Mouse (Mus musculus) embryonic facial prominence, embryonic 14.5 days (tissue): ENCODE measurements around the gene Olfr314. TPM values are rescaled to one million over a fixed set of nuclear protein-coding genes. Genes with fewer than 3 reads are reported as not detected.
A peak's percentile ranks its signal among the peaks of the same experiment; 100 is the strongest.
"Not testable (repeated sequence)": the region's sequence is repeated elsewhere in the genome, so short reads cannot be mapped to it uniquely, and the experiment has no call there.

Source experiments
- ATAC-seq: fragments of 200-750 bp; cut with Nextera tagmentation; 2 replicates; pipeline ENCODE4 v1.8.0; 2017; ENCODE audit warnings: low read depth, moderate number of reproducible peaks, moderate TSS enrichment
- DNase-seq: peaks from one replicate; pipeline ENCODE4 v3.0.0-alpha.2; 2015; ENCODE audit warnings: low spot score
- H3K27ac ChIP-seq: fragments of 300-500 bp; sonication (generic); replicated peaks from 2 replicates; pipeline ENCODE4 v1.5.1; 2014; ENCODE audit warnings: low read depth, mild to moderate bottlenecking, low read length, moderate library complexity
- H3K27me3 ChIP-seq: fragments of 300-500 bp; sonication (generic); replicated peaks from 2 replicates; pipeline ENCODE4 v1.6.1; 2014; ENCODE audit warnings: low read length; ENCODE audit not compliant: control insufficient read depth, insufficient read depth
- H3K36me3 ChIP-seq: fragments of 300-500 bp; sonication (generic); 2 replicates; pipeline ENCODE4 v1.6.1; 2014; ENCODE audit warnings: low read length, mixed read lengths; ENCODE audit not compliant: control insufficient read depth, insufficient read depth
- H3K4me1 ChIP-seq: fragments of 300-500 bp; sonication (generic); 2 replicates; pipeline ENCODE4 v1.6.1; 2014; ENCODE audit warnings: antibody characterized with exemption, low read length; ENCODE audit not compliant: control insufficient read depth, insufficient read depth
- H3K4me2 ChIP-seq: fragments of 300-500 bp; sonication (generic); 2 replicates; pipeline ENCODE4 v1.6.1; 2014; ENCODE audit warnings: low read depth, mild to moderate bottlenecking, low read length, moderate library complexity, mixed read lengths
- H3K4me3 ChIP-seq: fragments of 300-500 bp; sonication (generic); 2 replicates; pipeline ENCODE4 v1.5.1; 2014; ENCODE audit warnings: low read depth, mild to moderate bottlenecking, low read length
- H3K9ac ChIP-seq: fragments of 300-500 bp; sonication (generic); 2 replicates; pipeline ENCODE4 v1.6.1; 2014; ENCODE audit warnings: low read depth, mild to moderate bottlenecking, low read length, moderate library complexity, mixed read lengths
- H3K9me3 ChIP-seq: fragments of 300-500 bp; sonication (generic); 2 replicates; pipeline ENCODE4 v1.6.1; 2016; ENCODE audit warnings: low read length; ENCODE audit not compliant: control insufficient read depth
- WGBS: fragments of 180-500 bp; shearing (Covaris S2); extraction: QIAGEN DNeasy Blood & Tissue Kit; methylation state at CpG from one replicate; pipeline ENCODE4 v1.1.7; 2014; 5-methylcytosine and 5-hydroxymethylcytosine counted together
- polyA plus RNA-seq: library from polyadenylated mRNA; unstranded; fragments of >200 nt; fragmentation: Nextera tagmentation; extraction: Ambion mirVana; gene quantifications from 2 replicates; pipeline ENCODE4 v1.2.1, GENCODE M21; 2014

Olfr314 gene
- polyA plus RNA-seq = not detected in 2 replicates

- no peak within 1 kb of the TSS for H3K4me2 ChIP-seq
- H3K4me3 ChIP-seq = no peak within 1 kb of the TSS
- DNase-seq (no peak), ATAC-seq (no peak)
- H3K9ac ChIP-seq = no peak within 1 kb of the TSS
- 67% methylated on average over 6 of the region's 6 CpGs for WGBS
- no peaks in the 10 kb centered on the region for H3K27me3 ChIP-seq
- H3K9me3 ChIP-seq = no peaks in the 10 kb centered on the region
- H3K27ac ChIP-seq = no peak within 1 kb of the TSS
- H3K4me1 ChIP-seq = no peaks in the 10 kb centered on the region
- H3K36me3 ChIP-seq = no peaks in the 10 kb centered on the region
These were observed at the start of gene Olfr314 for GRCm38 (mm10) chr11:58782480-58783089. Gene Olfr314, plus strand, starts transcription at chr11:58782952.

GRCm38 (mm10) chr11:58733372-58733771 lies 49.4 kb upstream of the Olfr314 start:
- no peaks in the 10 kb centered on the region for H3K4me1 ChIP-seq
- no peak overlapping the region for H3K4me3 ChIP-seq
- no peak for ATAC-seq
- 50% methylated on average over 3 of the region's 3 CpGs for WGBS
- no peak overlapping the region for H3K27ac ChIP-seq
- H3K9ac ChIP-seq = no peak overlapping the region
- no peak overlapping the region for H3K4me2 ChIP-seq
- no peaks in the 10 kb centered on the region for H3K27me3 ChIP-seq
- DNase-seq = no peak
- no peaks in the 10 kb centered on the region for H3K9me3 ChIP-seq
- H3K36me3 ChIP-seq = no peaks in the 10 kb centered on the region

DNA sequence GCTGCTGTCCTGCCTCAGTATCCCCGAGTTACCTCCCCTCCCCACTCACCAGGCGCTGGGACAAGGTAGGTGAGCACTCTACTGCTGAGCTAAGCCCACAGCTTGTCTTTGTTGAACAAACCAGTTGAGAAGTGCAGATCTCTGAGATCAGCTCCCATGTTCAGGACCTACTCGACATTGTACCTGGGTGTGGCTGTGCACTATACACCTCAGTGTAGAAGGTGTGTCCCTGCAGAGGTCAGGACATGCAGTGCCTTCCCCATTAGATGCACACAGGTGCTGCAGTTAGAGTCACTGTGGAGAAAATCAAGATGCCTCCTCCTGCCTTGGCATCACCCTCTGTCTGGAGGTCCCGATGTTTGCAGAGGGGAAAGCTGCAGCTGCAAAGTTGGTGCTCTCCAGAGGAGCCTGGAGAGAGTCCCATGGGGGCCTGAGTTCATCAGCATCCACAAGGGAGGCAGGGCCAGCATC lies 43.9 kb upstream of the Olfr314 start, which contains the start of gene Olfr317:
Gene Olfr317, minus strand, starts transcription at position 421 of the 471 bp plus-strand sequence.
- 73% methylated on average over 4 of the region's 4 CpGs for WGBS
- Histone ChIP-seq H3K27ac (no peak within 1 kb of the TSS), H3K4me2 (no peak within 1 kb of the TSS), H3K9me3 (no peaks in the 10 kb centered on the region), H3K4me1 (no peaks in the 10 kb centered on the region), H3K36me3 (no peaks in the 10 kb centered on the region), H3K27me3 (no peaks in the 10 kb centered on the region), H3K4me3 (no peak within 1 kb of the TSS), H3K9ac (no peak within 1 kb of the TSS)
- no peak for ATAC-seq
- DNase-seq = peak; percentile 7

DNA sequence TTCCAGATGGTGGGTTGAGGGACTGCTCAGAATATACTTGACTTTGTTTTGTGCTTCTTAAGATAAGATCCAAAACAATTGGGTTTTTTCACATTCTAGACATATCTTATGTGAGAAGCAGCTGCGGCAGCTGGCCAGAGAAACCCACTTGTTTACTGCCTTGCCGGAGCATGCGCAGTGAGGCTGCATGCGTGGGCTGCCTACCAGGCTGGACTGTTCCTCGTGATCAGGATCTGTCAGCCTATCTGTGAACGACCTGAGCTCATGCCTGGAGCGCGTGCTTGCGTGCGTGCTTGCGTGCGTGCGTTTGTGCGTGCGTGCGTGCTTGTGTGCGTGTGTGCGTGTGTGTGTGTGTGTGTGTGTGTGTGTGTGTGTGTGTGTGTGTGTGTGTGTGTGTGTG lies 31.7 kb upstream of the Olfr314 start:
- not testable (repeated sequence) for ATAC-seq, H3K36me3 ChIP-seq, H3K4me1 ChIP-seq, DNase-seq, H3K9ac ChIP-seq, H3K4me3 ChIP-seq, H3K27ac ChIP-seq, H3K9me3 ChIP-seq, H3K4me2 ChIP-seq, H3K27me3 ChIP-seq
- 89% methylated on average over 18 of the region's 18 CpGs for WGBS

GRCm38 (mm10) chr11:58752434-58752833 lies 30.3 kb upstream of the Olfr314 start, which contains the start of gene Olfr316:
Gene Olfr316, plus strand, starts transcription at chr11:58752734.
- Histone ChIP-seq H3K4me1 (no peaks in the 10 kb centered on the region), H3K4me2 (no peak within 1 kb of the TSS), H3K9ac (no peak within 1 kb of the TSS), H3K36me3 (no peaks in the 10 kb centered on the region), H3K9me3 (no peaks in the 10 kb centered on the region), H3K27ac (no peak within 1 kb of the TSS), H3K4me3 (no peak within 1 kb of the TSS), H3K27me3 (no peaks in the 10 kb centered on the region)
- 75% methylated on average over 2 of the region's 2 CpGs for WGBS
- DNase-seq = no peak
- ATAC-seq = no peak

DNA sequence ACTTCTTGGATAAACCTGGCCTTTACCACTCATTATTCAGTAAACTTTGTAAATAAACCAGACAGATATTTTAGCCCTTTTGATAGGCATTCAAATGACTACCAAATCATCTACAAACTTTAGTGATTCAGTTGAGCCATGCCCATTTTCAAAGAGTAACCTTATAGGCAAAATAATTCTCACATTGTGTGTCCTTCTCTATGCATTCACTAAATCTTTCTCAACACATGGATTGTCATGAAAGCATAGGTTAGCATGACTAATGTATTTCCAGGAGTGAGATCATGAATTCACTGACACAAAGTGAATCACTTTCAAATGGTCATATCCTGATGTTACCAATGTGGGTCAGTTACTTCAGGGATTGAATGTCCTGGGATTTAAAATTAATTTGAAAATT lies 9.9 kb upstream of the Olfr314 start, which contains the start of gene Olfr315:
Gene Olfr315, plus strand, starts transcription at position 301 of the 400 bp plus-strand sequence.
- Histone ChIP-seq H3K4me1 (no peaks in the 10 kb centered on the region), H3K27me3 (no peaks in the 10 kb centered on the region), H3K4me3 (no peak within 1 kb of the TSS), H3K27ac (no peak within 1 kb of the TSS), H3K36me3 (no peaks in the 10 kb centered on the region), H3K9ac (no peak within 1 kb of the TSS), H3K9me3 (no peaks in the 10 kb centered on the region), H3K4me2 (no peak within 1 kb of the TSS)
- no peak for DNase-seq
- ATAC-seq = no peak

- Histone ChIP-seq H3K9ac (no peak overlapping the region), H3K4me3 (no peak overlapping the region), H3K9me3 (no peaks in the 10 kb centered on the region), H3K4me2 (no peak overlapping the region), H3K36me3 (no peaks in the 10 kb centered on the region), H3K27me3 (no peaks in the 10 kb centered on the region), H3K4me1 (no peaks in the 10 kb centered on the region), H3K27ac (no peak overlapping the region)
- ATAC-seq (no peak), DNase-seq (no peak)
- 85% methylated on average over 2 of the region's 2 CpGs for WGBS
These were observed 1.4 kb downstream of the Olfr314 start for GRCm38 (mm10) chr11:58784182-58784581.

DNA sequence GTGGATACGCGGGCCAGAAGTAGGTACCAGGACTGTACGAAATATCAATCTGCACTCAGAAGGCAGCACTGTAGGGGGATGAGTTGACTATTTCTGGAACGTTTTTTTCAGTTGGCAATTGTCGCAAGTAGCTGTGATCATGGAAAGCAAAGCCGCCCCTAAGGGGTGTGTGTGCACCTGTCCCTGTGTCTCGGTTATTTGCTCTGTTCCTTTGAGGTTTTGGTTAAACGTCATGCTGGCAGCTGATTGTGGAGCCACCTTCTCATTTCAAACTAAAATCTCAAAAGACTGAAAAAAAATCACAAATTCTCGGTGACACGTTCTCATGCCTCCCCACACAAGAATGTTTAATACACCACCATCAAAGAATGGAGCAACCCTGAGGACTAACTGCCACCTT lies 4.9 kb downstream of the Olfr314 start:
- no peaks in the 10 kb centered on the region for H3K27me3 ChIP-seq
- H3K9ac ChIP-seq = no peak overlapping the region
- no peak overlapping the region for H3K4me3 ChIP-seq
- no peaks in the 10 kb centered on the region for H3K4me1 ChIP-seq
- DNase-seq (no peak), ATAC-seq (no peak)
- WGBS = 84% methylated on average over 10 of the region's 10 CpGs
- H3K36me3 ChIP-seq = no peaks in the 10 kb centered on the region
- no peak overlapping the region for H3K27ac ChIP-seq
- no peak overlapping the region for H3K4me2 ChIP-seq
- H3K9me3 ChIP-seq = no peaks in the 10 kb centered on the region

- ATAC-seq (no peak), DNase-seq (no peak)
- Histone ChIP-seq H3K27me3 (no peaks in the 10 kb centered on the region), H3K27ac (no peak overlapping the region), H3K36me3 (no peaks in the 10 kb centered on the region), H3K9me3 (no peaks in the 10 kb centered on the region), H3K9ac (no peak overlapping the region), H3K4me2 (no peak overlapping the region), H3K4me3 (no peak overlapping the region), H3K4me1 (no peaks in the 10 kb centered on the region)
- WGBS = 79% methylated on average over 8 of the region's 8 CpGs
These were observed 5.6 kb downstream of the Olfr314 start for GRCm38 (mm10) chr11:58788346-58788745.
